Mouse (Mus musculus) intestine, postnatal 0 days (tissue): ENCODE results near the gene Ramp2. TPM values are rescaled to one million over a fixed set of nuclear protein-coding genes. Genes with fewer than 3 reads are reported as not detected.
A peak's percentile ranks its signal among the peaks of the same experiment; 100 is the strongest.

Experiments used
- ATAC-seq: fragments of 200-750 bp; cut with Nextera tagmentation; 2 replicates; pipeline ENCODE4 v1.8.0; 2017; ENCODE audit warnings: mild to moderate bottlenecking, moderate TSS enrichment, moderate library complexity
- H3K27ac ChIP-seq: fragments of 300-500 bp; sonication (generic); 2 replicates; pipeline ENCODE4 v1.5.1; 2014; ENCODE audit warnings: mild to moderate bottlenecking, low read depth, low read length, moderate library complexity
- H3K27me3 ChIP-seq: fragments of 300-500 bp; sonication (generic); replicated peaks from 2 replicates; pipeline ENCODE4 v1.6.1; 2014; ENCODE audit warnings: low read length, mixed read lengths; ENCODE audit not compliant: control insufficient read depth, insufficient read depth
- H3K36me3 ChIP-seq: fragments of 300-500 bp; sonication (generic); 2 replicates; pipeline ENCODE4 v1.6.1; 2014; ENCODE audit warnings: mild to moderate bottlenecking, moderate library complexity; ENCODE audit not compliant: control insufficient read depth, insufficient read depth
- H3K4me1 ChIP-seq: fragments of 300-500 bp; sonication (generic); replicated peaks from 2 replicates; pipeline ENCODE4 v1.6.1; 2014; ENCODE audit warnings: antibody characterized with exemption, low read length, mixed read lengths; ENCODE audit not compliant: control insufficient read depth, insufficient read depth
- H3K4me2 ChIP-seq: fragments of 300-500 bp; sonication (generic); replicated peaks from 2 replicates; pipeline ENCODE4 v1.6.1; 2014; ENCODE audit warnings: low read depth, mild to moderate bottlenecking, moderate library complexity
- H3K4me3 ChIP-seq: fragments of 300-500 bp; sonication (generic); 2 replicates; pipeline ENCODE4 v1.5.1; 2014; ENCODE audit warnings: low read depth, low read length
- H3K9ac ChIP-seq: fragments of 300-500 bp; sonication (generic); 2 replicates; pipeline ENCODE4 v1.6.1; 2014; ENCODE audit warnings: mild to moderate bottlenecking, low read depth, low read length
- H3K9me3 ChIP-seq: fragments of 300-500 bp; sonication (generic); 2 replicates; pipeline ENCODE4 v1.6.1; 2016; ENCODE audit warnings: mixed run types; ENCODE audit not compliant: control insufficient read depth
- CTCF ChIP-seq: sonication (generic); IDR thresholded peaks from 2 replicates; pipeline ENCODE4 v1.5.1; 2016; ENCODE audit warnings: low read depth, mild to moderate bottlenecking, control low read depth, antibody characterized with exemption, moderate library complexity
- WGBS: fragments of 180-500 bp; shearing (Covaris S2); extraction: QIAGEN DNeasy Blood & Tissue Kit; methylation state at CpG from one replicate; pipeline ENCODE4 v1.1.7; 2014; 5-methylcytosine and 5-hydroxymethylcytosine counted together
- polyA plus RNA-seq: library from polyadenylated mRNA; unstranded; fragments of >200 nt; fragmentation: Nextera tagmentation; extraction: Ambion mirVana; gene quantifications from 2 replicates; pipeline ENCODE4 v1.2.1, GENCODE M21; 2015

The Ramp2 gene
- 67.7 and 74.7 TPM in 2 replicates for polyA plus RNA-seq

DNA sequence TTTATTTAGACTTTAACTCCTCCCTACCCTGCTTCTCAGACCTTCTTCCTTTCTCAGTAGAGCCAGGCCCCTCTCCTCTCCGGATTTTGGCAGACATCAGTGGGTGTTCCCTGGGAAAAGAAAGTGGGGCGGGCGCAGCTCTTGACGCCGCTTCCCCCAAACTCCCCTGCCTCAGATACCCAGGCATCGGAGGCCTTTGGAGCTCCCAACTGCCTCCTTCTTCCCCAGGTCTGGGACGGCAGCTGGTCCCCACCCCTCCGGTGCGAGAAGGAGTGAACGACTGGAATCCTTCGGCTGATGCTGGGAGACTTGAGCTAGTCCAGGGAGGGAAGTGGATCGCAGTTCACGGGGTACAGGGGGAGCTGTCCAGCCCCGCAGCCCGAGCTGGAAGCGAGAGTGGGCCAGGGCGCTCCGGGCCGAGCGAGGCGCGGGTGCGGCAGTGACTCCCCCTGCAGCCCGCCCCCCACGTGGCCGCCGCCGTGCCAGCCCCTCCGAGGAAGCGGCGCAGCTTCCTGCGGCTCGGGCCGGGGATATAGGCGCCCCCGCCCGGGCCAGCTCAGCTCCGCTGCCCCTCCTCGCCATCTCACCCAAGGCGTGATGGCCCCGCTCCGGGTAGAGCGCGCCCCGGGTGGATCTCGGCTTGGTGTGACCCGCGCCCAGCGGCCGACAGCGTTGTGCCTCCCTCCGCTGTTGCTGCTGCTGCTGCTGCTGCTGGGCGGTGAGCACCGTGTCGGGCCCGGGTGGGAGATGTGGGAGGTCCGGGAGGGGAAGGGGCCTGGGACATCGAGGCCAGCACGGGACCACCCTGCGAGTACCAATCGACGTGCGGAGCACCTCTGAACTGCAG, at the start of gene Ramp2:
Gene Ramp2, plus strand, starts transcription at position 174 of the 847 bp plus-strand sequence.
- Histone ChIP-seq H3K4me1 (no peaks in the 10 kb centered on the region), H3K4me2 (peak within 1 kb of the TSS; percentile 91), H3K9me3 (no peaks in the 10 kb centered on the region), H3K27ac (peak within 1 kb of the TSS; percentile 68), H3K36me3 (no peaks in the 10 kb centered on the region), H3K4me3 (peak within 1 kb of the TSS; percentile 62), H3K27me3 (no peaks in the 10 kb centered on the region; the same call in 1 of the 2 replicates), H3K9ac (peak within 1 kb of the TSS; percentile 66)
- no peak; the same call in none of the 2 replicates for TF ChIP-seq CTCF
- 2% methylated on average over 61 of the region's 63 CpGs for WGBS
- ATAC-seq: peak; percentile 34; the same call in 1 of the 2 replicates

DNA sequence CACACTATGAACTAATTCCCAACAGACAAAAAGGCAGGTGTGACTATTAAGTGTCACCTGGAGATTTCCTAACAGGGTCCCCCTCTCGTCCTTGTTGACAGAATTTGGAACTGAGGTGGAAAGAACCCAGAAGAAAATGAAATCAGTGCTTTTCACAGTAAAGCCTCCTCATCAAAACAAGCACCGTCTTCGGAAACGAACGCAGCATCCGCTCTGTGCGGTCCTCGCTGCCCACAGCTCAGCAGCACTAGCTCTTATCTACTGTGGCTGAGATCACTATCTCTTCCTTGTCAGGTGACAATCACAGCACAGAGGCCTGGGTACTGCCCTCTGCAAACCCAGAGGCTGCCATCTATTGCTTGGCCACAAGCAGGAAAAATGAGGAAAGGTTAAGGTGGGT, 49.7 kb upstream of the Ramp2 start:
- no peak for ATAC-seq
- H3K4me2 ChIP-seq: no peak overlapping the region
- H3K27ac ChIP-seq: no peak overlapping the region
- H3K36me3 ChIP-seq: peaks cover 75% of the 10 kb centered on the region
- no peaks in the 10 kb centered on the region for H3K9me3 ChIP-seq
- 82% methylated on average over 8 of the region's 8 CpGs for WGBS
- no peak for TF ChIP-seq CTCF
- H3K27me3 ChIP-seq: no peaks in the 10 kb centered on the region
- no peak overlapping the region for H3K9ac ChIP-seq
- H3K4me3 ChIP-seq: no peak overlapping the region
- H3K4me1 ChIP-seq: no peaks in the 10 kb centered on the region

DNA sequence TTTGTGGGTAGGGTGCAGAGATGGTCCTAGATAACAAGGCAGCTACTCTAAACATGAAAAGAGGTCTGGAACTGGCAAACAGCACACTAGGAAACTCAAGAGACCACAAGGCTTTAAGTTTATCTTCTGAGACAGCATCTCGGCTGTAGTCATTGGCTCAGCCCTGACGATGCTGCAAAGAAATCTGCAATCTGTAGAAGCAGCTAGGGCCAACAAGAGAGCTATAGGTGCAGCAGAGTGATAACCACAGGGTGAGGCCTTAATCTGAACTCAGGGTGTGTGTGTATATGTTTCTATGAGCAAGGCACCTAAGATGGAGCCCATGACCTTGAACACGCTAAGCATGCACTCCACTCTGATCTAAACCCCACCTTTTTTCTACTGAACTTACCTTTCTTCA, 46.3 kb upstream of the Ramp2 start:
- 80% methylated on average over 3 of the region's 3 CpGs for WGBS
- no peaks in the 10 kb centered on the region for H3K4me1 ChIP-seq

DNA sequence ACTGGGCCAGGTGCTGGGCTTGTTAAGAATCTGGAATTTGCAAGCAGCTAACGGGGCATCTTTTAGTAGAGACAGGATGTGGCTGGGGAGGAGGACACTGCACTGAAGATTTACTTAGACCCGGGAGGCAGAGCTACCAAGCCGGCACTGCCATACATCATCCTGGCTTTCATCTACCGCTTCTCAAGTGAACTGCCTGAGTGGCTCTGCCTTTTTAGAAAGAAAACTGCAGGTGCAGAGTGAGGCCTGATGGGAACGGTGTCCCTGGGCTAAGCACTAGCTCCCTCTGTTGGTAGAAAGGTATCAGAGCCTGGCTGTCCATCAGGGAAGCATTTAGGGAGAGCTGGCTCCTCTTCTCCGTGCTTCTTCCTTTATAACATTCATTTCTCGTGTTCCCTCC, 44.8 kb upstream of the Ramp2 start:
- Histone ChIP-seq H3K9ac (no peak overlapping the region), H3K27me3 (no peaks in the 10 kb centered on the region), H3K27ac (no peak overlapping the region), H3K4me2 (no peak overlapping the region), H3K4me1 (no peaks in the 10 kb centered on the region), H3K4me3 (no peak overlapping the region), H3K9me3 (no peaks in the 10 kb centered on the region), H3K36me3 (peaks cover 76% of the 10 kb centered on the region)
- 29% methylated on average over 7 of the region's 7 CpGs for WGBS
- 0 out of 2 replicates have a peak, but pooled peaks have one; percentile 33 for ATAC-seq
- TF ChIP-seq CTCF: peak; percentile 84

More for the DNA sequence above, 46.3 kb upstream of the Ramp2 start:
- no peak overlapping the region for H3K9ac ChIP-seq
- no peaks in the 10 kb centered on the region for H3K9me3 ChIP-seq
- no peak for TF ChIP-seq CTCF
- no peak overlapping the region for H3K4me3 ChIP-seq
- no peak overlapping the region for H3K27ac ChIP-seq
- ATAC-seq: no peak
- peaks cover 75% of the 10 kb centered on the region for H3K36me3 ChIP-seq
- no peak overlapping the region for H3K4me2 ChIP-seq
- H3K27me3 ChIP-seq: no peaks in the 10 kb centered on the region

DNA sequence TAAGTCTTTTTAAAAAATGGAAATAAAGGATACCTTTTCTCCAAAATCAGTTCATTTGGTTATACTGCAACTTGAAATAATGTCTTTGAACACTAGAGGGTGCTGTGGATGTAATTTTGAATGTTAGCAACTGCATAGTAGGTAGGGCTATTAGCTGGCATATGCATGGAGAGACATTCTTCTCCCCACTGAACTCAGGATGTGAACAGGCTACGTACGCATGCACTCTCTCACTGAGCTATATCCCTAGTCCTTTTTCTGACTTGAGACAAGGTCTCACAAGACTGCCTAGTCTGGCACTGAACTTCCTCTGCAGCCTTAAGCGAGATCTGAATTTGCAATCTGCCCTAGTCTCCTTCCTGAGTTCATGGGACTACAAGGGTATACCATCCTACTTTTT, 33.9 kb upstream of the Ramp2 start:
- H3K9me3 ChIP-seq: no peaks in the 10 kb centered on the region
- H3K4me2 ChIP-seq: no peak overlapping the region
- TF ChIP-seq CTCF: peak; percentile 86
- no peak overlapping the region for H3K4me3 ChIP-seq
- 44% methylated on average over 3 of the region's 3 CpGs for WGBS
- ATAC-seq: peak; percentile 51
- H3K27ac ChIP-seq: no peak overlapping the region
- H3K27me3 ChIP-seq: no peaks in the 10 kb centered on the region
- H3K9ac ChIP-seq: no peak overlapping the region
- H3K36me3 ChIP-seq: peaks cover 69% of the 10 kb centered on the region
- H3K4me1 ChIP-seq: no peaks in the 10 kb centered on the region

DNA sequence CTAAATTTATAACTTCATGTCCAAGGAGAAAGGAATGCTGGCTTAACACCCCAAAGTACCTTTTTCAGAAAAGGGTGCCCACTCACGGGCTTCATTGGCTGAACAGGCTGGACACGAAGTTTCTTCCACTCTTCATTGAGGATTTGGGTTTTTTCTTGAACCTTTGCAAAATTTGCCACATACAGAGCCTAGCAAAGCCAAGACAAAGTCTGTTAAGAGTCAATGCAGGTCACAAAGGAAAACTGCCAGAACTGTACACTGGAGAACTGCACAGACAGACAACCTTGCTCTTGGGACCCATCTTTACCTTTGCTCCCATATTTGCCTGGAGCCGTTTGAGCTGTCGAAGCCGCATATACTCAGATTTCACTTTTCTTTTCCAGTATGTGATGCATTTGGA, 28.9 kb upstream of the Ramp2 start:
- Histone ChIP-seq H3K4me1 (peaks cover 9% of the 10 kb centered on the region; the same call in 1 of the 2 replicates), H3K9ac (no peak overlapping the region), H3K36me3 (peaks cover 42% of the 10 kb centered on the region), H3K4me2 (no peak overlapping the region), H3K9me3 (no peaks in the 10 kb centered on the region), H3K27ac (no peak overlapping the region), H3K27me3 (no peaks in the 10 kb centered on the region), H3K4me3 (no peak overlapping the region)
- TF ChIP-seq CTCF: no peak
- no peak for ATAC-seq
- WGBS: 85% methylated on average over 5 of the region's 5 CpGs
